Mouse (Mus musculus): ENCODE data around the gene C1qtnf4. TPM values are rescaled to one million over a fixed set of nuclear protein-coding genes. Genes with fewer than 3 reads are reported as not detected.

The C1qtnf4 gene
- polyA plus RNA-seq, 1 experiment, result 0.02 TPM

GRCm38 (mm10) chr2:90874025-90874424, 11.6 kb upstream of the C1qtnf4 start:
- Histone ChIP-seq H3K27me3 (ENCODE audit: control insufficient read depth, insufficient read depth, insufficient read length) (no peaks in the 10 kb centered on the region), H3K79me3 (ENCODE audit: low read depth) (no peaks in the 10 kb centered on the region), H3K79me2 (ENCODE audit: control insufficient read depth, insufficient read depth) (no peaks in the 10 kb centered on the region), H3K36me3 (ENCODE audit: control insufficient read depth, insufficient read depth) (no peaks in the 10 kb centered on the region), H3K4me3 (ENCODE audit: insufficient read depth, poor library complexity, severe bottlenecking) (no peak overlapping the region), H3ac (ENCODE audit: control insufficient read depth, insufficient read length, low read depth) (no peak overlapping the region)
- TF ChIP-seq FOSL1 (IDR thresholded peaks at IDR 0.05; ENCODE audit: insufficient read depth, low read length, poor library complexity, severe bottlenecking) (no peak), CTCF (IDR thresholded peaks at IDR 0.05; ENCODE audit: control insufficient read depth, insufficient read depth, insufficient read length) (no peak), USF1 (IDR thresholded peaks at IDR 0.05; ENCODE audit: low read depth) (no peak), CEBPB (IDR thresholded peaks at IDR 0.05; ENCODE audit: low read depth) (no peak), MYOD1 (IDR thresholded peaks at IDR 0.05; ENCODE audit: control insufficient read depth, insufficient read length, low read depth) (no peak)

- Histone ChIP-seq H3K36me3 (ENCODE audit: control insufficient read depth, insufficient read depth) (no peaks in the 10 kb centered on the region), H3K4me3 (ENCODE audit: insufficient read depth, poor library complexity, severe bottlenecking) (no peak overlapping the region), H3K79me2 (ENCODE audit: control insufficient read depth, insufficient read depth) (no peaks in the 10 kb centered on the region), H3K79me3 (ENCODE audit: low read depth) (no peaks in the 10 kb centered on the region), H3K27me3 (ENCODE audit: control insufficient read depth, insufficient read depth, insufficient read length) (peaks cover 3% of the 10 kb centered on the region), H3ac (ENCODE audit: control insufficient read depth, insufficient read length, low read depth) (no peak overlapping the region)
- TF ChIP-seq MAX (IDR thresholded peaks at IDR 0.05), result no peak
- no peak for TF ChIP-seq MYOG (IDR thresholded peaks at IDR 0.05; ENCODE audit: control insufficient read depth, extremely low read depth, insufficient read length)
- no peak for TF ChIP-seq CEBPB (IDR thresholded peaks at IDR 0.05; ENCODE audit: low read depth)
- TF ChIP-seq CTCF (IDR thresholded peaks at IDR 0.05; ENCODE audit: control insufficient read depth, insufficient read depth, insufficient read length), result no peak
- no peak for TF ChIP-seq USF1 (IDR thresholded peaks at IDR 0.05; ENCODE audit: low read depth)
- no peak for TF ChIP-seq MYOD1 (IDR thresholded peaks at IDR 0.05; ENCODE audit: control insufficient read depth, insufficient read length, low read depth)
- no peak for TF ChIP-seq FOSL1 (IDR thresholded peaks at IDR 0.05; ENCODE audit: insufficient read depth, low read length, poor library complexity, severe bottlenecking)
Observed at GRCm38 (mm10) chr2:90875239-90875638, 10.4 kb upstream of the C1qtnf4 start.

- no peak for TF ChIP-seq CEBPB (IDR thresholded peaks at IDR 0.05; ENCODE audit: low read depth)
- TF ChIP-seq CTCF (IDR thresholded peaks at IDR 0.05; ENCODE audit: control insufficient read depth, insufficient read depth, insufficient read length), result no peak
- no peak for TF ChIP-seq FOSL1 (IDR thresholded peaks at IDR 0.05; ENCODE audit: insufficient read depth, low read length, poor library complexity, severe bottlenecking)
- no peak for TF ChIP-seq MAX (IDR thresholded peaks at IDR 0.05)
- no peak for TF ChIP-seq USF1 (IDR thresholded peaks at IDR 0.05; ENCODE audit: low read depth)
- no peak for TF ChIP-seq MYOG (IDR thresholded peaks at IDR 0.05; ENCODE audit: control insufficient read depth, extremely low read depth, insufficient read length)
- no peak for TF ChIP-seq MYOD1 (IDR thresholded peaks at IDR 0.05; ENCODE audit: control insufficient read depth, insufficient read length, low read depth)
- H3K27me3 ChIP-seq (ENCODE audit: control insufficient read depth, insufficient read depth, insufficient read length), result peaks cover 3% of the 10 kb centered on the region
- H3K4me3 ChIP-seq (ENCODE audit: insufficient read depth, poor library complexity, severe bottlenecking), result no peak overlapping the region
- H3K79me3 ChIP-seq (ENCODE audit: low read depth), result no peaks in the 10 kb centered on the region
- no peaks in the 10 kb centered on the region for H3K79me2 ChIP-seq (ENCODE audit: control insufficient read depth, insufficient read depth)
- H3K36me3 ChIP-seq (ENCODE audit: control insufficient read depth, insufficient read depth), result no peaks in the 10 kb centered on the region
- H3ac ChIP-seq (ENCODE audit: control insufficient read depth, insufficient read length, low read depth), result no peak overlapping the region
Observed at GRCm38 (mm10) chr2:90877584-90878259, 7.9 kb upstream of the C1qtnf4 start.

GRCm38 (mm10) chr2:90879419-90879818, 6.2 kb upstream of the C1qtnf4 start:
- TF ChIP-seq CEBPB (IDR thresholded peaks at IDR 0.05; ENCODE audit: low read depth) (no peak), USF1 (IDR thresholded peaks at IDR 0.05; ENCODE audit: low read depth) (no peak), MAX (IDR thresholded peaks at IDR 0.05) (no peak), FOSL1 (IDR thresholded peaks at IDR 0.05; ENCODE audit: insufficient read depth, low read length, poor library complexity, severe bottlenecking) (no peak), MYOD1 (IDR thresholded peaks at IDR 0.05; ENCODE audit: control insufficient read depth, insufficient read length, low read depth) (no peak), MYOG (IDR thresholded peaks at IDR 0.05; ENCODE audit: control insufficient read depth, extremely low read depth, insufficient read length) (no peak), CTCF (IDR thresholded peaks at IDR 0.05; ENCODE audit: control insufficient read depth, insufficient read depth, insufficient read length) (no peak)
- no peaks in the 10 kb centered on the region for H3K79me2 ChIP-seq (ENCODE audit: control insufficient read depth, insufficient read depth)
- peaks cover 7% of the 10 kb centered on the region for H3K27me3 ChIP-seq (ENCODE audit: control insufficient read depth, insufficient read depth, insufficient read length)
- no peak overlapping the region for H3K4me3 ChIP-seq (ENCODE audit: insufficient read depth, poor library complexity, severe bottlenecking)
- H3K79me3 ChIP-seq (ENCODE audit: low read depth), result no peaks in the 10 kb centered on the region
- no peaks in the 10 kb centered on the region for H3K36me3 ChIP-seq (ENCODE audit: control insufficient read depth, insufficient read depth)
- no peak overlapping the region for H3ac ChIP-seq (ENCODE audit: control insufficient read depth, insufficient read length, low read depth)

- no peak for TF ChIP-seq MAX (IDR thresholded peaks at IDR 0.05)
- no peak for TF ChIP-seq CEBPB (IDR thresholded peaks at IDR 0.05; ENCODE audit: low read depth)
- TF ChIP-seq MYOG (IDR thresholded peaks at IDR 0.05; ENCODE audit: control insufficient read depth, extremely low read depth, insufficient read length), result no peak
- no peak for TF ChIP-seq CTCF (IDR thresholded peaks at IDR 0.05; ENCODE audit: control insufficient read depth, insufficient read depth, insufficient read length)
- no peak for TF ChIP-seq MYOD1 (IDR thresholded peaks at IDR 0.05; ENCODE audit: control insufficient read depth, insufficient read length, low read depth)
- TF ChIP-seq FOSL1 (IDR thresholded peaks at IDR 0.05; ENCODE audit: insufficient read depth, low read length, poor library complexity, severe bottlenecking), result no peak
- TF ChIP-seq USF1 (IDR thresholded peaks at IDR 0.05; ENCODE audit: low read depth), result no peak
- Histone ChIP-seq H3K4me3 (ENCODE audit: insufficient read depth, poor library complexity, severe bottlenecking) (no peak overlapping the region), H3K27me3 (ENCODE audit: control insufficient read depth, insufficient read depth, insufficient read length) (peaks cover 15% of the 10 kb centered on the region), H3ac (ENCODE audit: control insufficient read depth, insufficient read length, low read depth) (no peak overlapping the region), H3K79me3 (ENCODE audit: low read depth) (no peaks in the 10 kb centered on the region), H3K36me3 (ENCODE audit: control insufficient read depth, insufficient read depth) (no peaks in the 10 kb centered on the region), H3K79me2 (ENCODE audit: control insufficient read depth, insufficient read depth) (no peaks in the 10 kb centered on the region)
Observed at GRCm38 (mm10) chr2:90880144-90880785, 5.4 kb upstream of the C1qtnf4 start.

Measured in C2C12 (cell line).